Mouse (Mus musculus): ENCODE measurements around the gene Heatr1. TPM values are rescaled to one million over a fixed set of nuclear protein-coding genes. Genes with fewer than 3 reads are reported as not detected.
A peak's percentile ranks its signal among the peaks of the same experiment; 100 is the strongest.

The Heatr1 gene
- polyA plus RNA-seq, 1 experiment from 2014 or later, result 7.7 TPM

DNA sequence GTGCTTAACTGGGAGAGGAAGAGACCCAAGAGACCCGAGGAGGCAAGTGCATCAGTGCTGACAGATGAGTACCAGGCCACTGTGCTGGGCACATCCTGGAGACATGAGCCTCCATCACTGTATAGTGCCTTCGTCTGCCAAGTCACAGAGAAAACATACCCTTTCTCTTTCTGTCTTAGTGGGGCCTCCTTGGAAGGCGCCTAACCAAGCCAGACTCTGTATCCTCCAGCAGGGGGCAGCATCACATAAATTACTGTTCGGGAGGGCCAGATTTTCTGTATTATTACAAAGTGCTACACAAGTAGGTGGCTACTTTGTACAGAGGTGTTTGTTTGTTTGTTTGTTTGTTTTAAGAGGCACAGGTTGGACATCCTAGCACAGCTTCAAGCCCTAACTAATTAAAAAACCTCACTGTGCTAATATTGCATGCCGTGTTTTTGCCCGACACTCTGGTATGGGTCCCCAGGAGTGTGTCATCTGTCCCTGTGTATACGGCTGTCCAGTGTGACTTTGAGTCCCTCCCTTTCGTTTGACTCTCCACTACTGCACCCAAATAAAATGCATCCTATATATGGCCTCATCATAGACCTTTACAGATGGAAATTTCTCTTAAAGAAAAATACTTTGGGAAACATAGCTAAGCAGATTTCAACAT is 79.0 kb downstream of the Heatr1 start:
- Histone ChIP-seq H3K9ac (replicated peaks; ENCODE audit: low read depth) (no peak overlapping the region), H3K27ac (ENCODE audit: low read length) (no peak overlapping the region), H3K36me3 (ENCODE audit: insufficient read depth, low read length) (no peaks in the 10 kb centered on the region), H3K27me3 (replicated peaks; ENCODE audit: insufficient read depth, low read length) (no peaks in the 10 kb centered on the region), H3K4me1 (ENCODE audit: insufficient read depth, low read depth, low read length) (no peaks in the 10 kb centered on the region), H3K4me3 (ENCODE audit: low read depth, low read length) (no peak overlapping the region), H3K9me3 (ENCODE audit: low read length) (no peaks in the 10 kb centered on the region), H3K4me2 (replicated peaks; ENCODE audit: low read depth, low read length) (no peak overlapping the region)
- ATAC-seq (no peak), DNase-seq (ENCODE audit: low spot score) (peak; percentile 79)
- TF ChIP-seq CTCF (IDR thresholded peaks at IDR 0.05) (peak; percentile 93), EP300 (IDR thresholded peaks at IDR 0.05) (no peak)
- WGBS, result 38% methylated on average over 8 of the region's 8 CpGs

DNA sequence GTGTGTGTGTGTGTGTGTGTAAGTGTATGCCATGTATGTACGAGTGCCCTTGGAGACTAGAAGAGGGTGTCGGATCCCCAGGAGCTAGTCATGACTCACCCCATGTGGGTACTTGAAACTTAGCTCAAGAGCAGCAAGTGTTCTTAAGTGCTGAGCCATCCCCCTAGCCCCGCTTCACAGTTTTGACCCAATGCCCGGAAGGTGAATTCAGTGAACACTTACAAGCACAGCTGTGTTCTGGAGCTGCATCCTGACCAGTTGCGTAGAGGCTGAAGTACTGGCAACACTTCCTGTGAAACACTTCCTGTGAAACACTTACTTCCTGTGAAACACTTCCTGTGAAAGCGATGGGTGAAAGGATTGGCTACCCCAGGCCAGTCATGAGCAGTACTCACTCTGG is 80.4 kb downstream of the Heatr1 start:
- DNase-seq (ENCODE audit: low spot score) (peak; percentile 93), ATAC-seq (peak; percentile 98)
- TF ChIP-seq CTCF (IDR thresholded peaks at IDR 0.05) (no peak), EP300 (IDR thresholded peaks at IDR 0.05) (peak; percentile 92)
- Histone ChIP-seq H3K4me2 (replicated peaks; ENCODE audit: low read depth, low read length) (no peak overlapping the region), H3K4me3 (ENCODE audit: low read depth, low read length) (no peak overlapping the region), H3K9me3 (ENCODE audit: low read length) (no peaks in the 10 kb centered on the region), H3K9ac (replicated peaks; ENCODE audit: low read depth) (no peak overlapping the region), H3K27me3 (replicated peaks; ENCODE audit: insufficient read depth, low read length) (no peaks in the 10 kb centered on the region), H3K27ac (ENCODE audit: low read length) (no peak overlapping the region), H3K4me1 (ENCODE audit: insufficient read depth, low read depth, low read length) (no peaks in the 10 kb centered on the region), H3K36me3 (ENCODE audit: insufficient read depth, low read length) (no peaks in the 10 kb centered on the region)
- 40% methylated on average over 6 of the region's 6 CpGs for WGBS

DNA sequence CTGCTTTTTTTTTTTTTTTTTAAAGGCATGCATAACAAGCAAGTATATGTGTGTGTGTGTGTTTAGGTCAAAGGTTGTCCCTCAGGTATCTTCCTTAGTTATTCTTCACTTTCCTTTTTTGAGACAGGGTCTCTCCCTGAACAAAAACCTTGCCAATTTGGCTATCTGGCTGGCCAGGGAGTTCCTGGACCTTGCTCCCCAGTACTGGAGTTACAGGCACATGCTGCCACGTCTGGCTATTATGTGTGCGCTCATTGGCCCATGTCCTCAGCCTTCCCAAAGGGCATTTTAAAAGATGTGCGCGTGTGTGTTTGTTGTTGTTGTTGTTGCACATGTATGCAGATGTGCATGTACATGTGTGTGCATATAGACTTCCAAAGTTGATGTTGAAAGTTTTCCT is 82.1 kb downstream of the Heatr1 start:
- DNase-seq (ENCODE audit: low spot score) (no peak), ATAC-seq (no peak)
- H3K4me3 ChIP-seq (ENCODE audit: low read depth, low read length), result no peak overlapping the region
- no peaks in the 10 kb centered on the region for H3K27me3 ChIP-seq (replicated peaks; ENCODE audit: insufficient read depth, low read length)
- no peaks in the 10 kb centered on the region for H3K9me3 ChIP-seq (ENCODE audit: low read length)
- H3K36me3 ChIP-seq (ENCODE audit: insufficient read depth, low read length), result no peaks in the 10 kb centered on the region
- no peak overlapping the region for H3K27ac ChIP-seq (ENCODE audit: low read length)
- H3K9ac ChIP-seq (replicated peaks; ENCODE audit: low read depth), result no peak overlapping the region
- no peaks in the 10 kb centered on the region for H3K4me1 ChIP-seq (ENCODE audit: insufficient read depth, low read depth, low read length)
- H3K4me2 ChIP-seq (replicated peaks; ENCODE audit: low read depth, low read length), result no peak overlapping the region
- WGBS, result 92% methylated on average over 4 of the region's 4 CpGs
- no peak for TF ChIP-seq EP300 (IDR thresholded peaks at IDR 0.05)
- no peak for TF ChIP-seq CTCF (IDR thresholded peaks at IDR 0.05)

DNA sequence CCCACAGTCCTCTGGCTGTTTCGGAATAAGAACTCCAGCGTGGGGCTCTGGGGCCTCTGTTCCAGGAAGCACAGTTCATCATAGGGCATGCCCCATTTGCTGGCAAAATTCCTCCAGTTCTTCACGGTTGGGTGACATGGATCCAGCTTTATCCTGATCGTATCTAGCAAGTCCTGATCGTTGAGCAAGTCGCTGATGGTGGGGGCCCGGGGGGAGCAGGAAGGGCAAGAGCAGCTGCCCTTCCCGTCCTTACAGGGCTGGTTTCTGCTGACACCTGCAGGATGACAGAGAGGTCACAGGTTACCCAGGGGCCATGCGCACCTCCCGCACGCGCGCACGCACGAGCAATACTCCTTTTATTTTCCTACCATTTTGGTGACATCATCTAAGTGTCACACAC is 83.5 kb downstream of the Heatr1 start:
- Histone ChIP-seq H3K9me3 (ENCODE audit: low read length) (no peaks in the 10 kb centered on the region), H3K27ac (ENCODE audit: low read length) (no peak overlapping the region), H3K4me3 (ENCODE audit: low read depth, low read length) (no peak overlapping the region), H3K4me2 (replicated peaks; ENCODE audit: low read depth, low read length) (no peak overlapping the region), H3K27me3 (replicated peaks; ENCODE audit: insufficient read depth, low read length) (no peaks in the 10 kb centered on the region), H3K4me1 (ENCODE audit: insufficient read depth, low read depth, low read length) (no peaks in the 10 kb centered on the region), H3K9ac (replicated peaks; ENCODE audit: low read depth) (no peak overlapping the region), H3K36me3 (ENCODE audit: insufficient read depth, low read length) (no peaks in the 10 kb centered on the region)
- no peak for TF ChIP-seq EP300 (IDR thresholded peaks at IDR 0.05)
- no peak for TF ChIP-seq CTCF (IDR thresholded peaks at IDR 0.05)
- ATAC-seq, result no peak
- 78% methylated on average over 15 of the region's 15 CpGs for WGBS
- no peak for DNase-seq (ENCODE audit: low spot score)

DNA sequence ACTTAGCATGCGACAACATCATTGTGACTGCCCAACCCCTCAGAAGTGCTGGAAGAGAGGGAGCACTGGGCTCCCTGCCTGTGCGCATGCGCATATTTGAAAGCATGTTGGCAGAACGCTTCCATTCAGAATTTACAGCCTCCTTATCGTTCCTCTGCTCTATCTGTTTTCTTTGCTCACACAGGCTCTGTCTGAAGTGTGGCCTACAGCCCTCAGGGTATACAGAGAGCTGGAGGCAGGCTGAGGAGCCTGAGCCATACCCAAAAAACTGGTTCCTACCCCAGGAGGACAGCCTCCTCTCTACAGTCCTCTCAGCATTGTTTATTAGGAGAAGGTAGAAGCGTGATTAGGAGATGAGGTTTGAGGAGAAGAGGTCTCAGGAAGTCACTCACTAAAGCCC is 85.0 kb downstream of the Heatr1 start:
- ATAC-seq (no peak), DNase-seq (ENCODE audit: low spot score) (no peak)
- no peak overlapping the region for H3K27ac ChIP-seq (ENCODE audit: low read length)
- H3K36me3 ChIP-seq (ENCODE audit: insufficient read depth, low read length), result no peaks in the 10 kb centered on the region
- H3K4me3 ChIP-seq (ENCODE audit: low read depth, low read length), result no peak overlapping the region
- 63% methylated on average over 6 of the region's 6 CpGs for WGBS
- H3K4me1 ChIP-seq (ENCODE audit: insufficient read depth, low read depth, low read length), result no peaks in the 10 kb centered on the region
- no peak for TF ChIP-seq CTCF (IDR thresholded peaks at IDR 0.05)
- no peaks in the 10 kb centered on the region for H3K9me3 ChIP-seq (ENCODE audit: low read length)
- H3K27me3 ChIP-seq (replicated peaks; ENCODE audit: insufficient read depth, low read length), result no peaks in the 10 kb centered on the region
- H3K9ac ChIP-seq (replicated peaks; ENCODE audit: low read depth), result no peak overlapping the region
- no peak overlapping the region for H3K4me2 ChIP-seq (replicated peaks; ENCODE audit: low read depth, low read length)

DNA sequence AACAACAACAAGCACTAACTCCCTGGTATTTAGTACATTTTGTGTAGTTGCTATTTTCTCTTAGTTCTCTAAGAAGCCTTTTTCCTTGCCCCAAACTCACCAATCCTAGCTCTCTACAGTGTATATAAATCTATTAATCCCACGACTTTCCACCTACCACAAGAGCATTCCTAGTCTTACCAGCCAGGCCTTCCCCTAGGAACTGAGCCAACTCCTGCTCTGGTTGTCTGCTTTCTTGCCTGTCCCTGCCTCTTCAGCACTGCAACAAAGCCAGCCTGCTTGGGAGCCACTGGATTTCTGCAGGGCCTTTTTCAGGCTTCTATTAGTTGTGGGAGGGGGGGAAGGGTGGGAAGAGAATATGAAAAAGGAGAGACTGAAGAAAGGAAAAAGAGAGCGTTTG is 90.4 kb downstream of the Heatr1 start:
- DNase-seq (ENCODE audit: low spot score) (no peak), ATAC-seq (no peak)
- WGBS, result 62% methylated on average over 2 of the region's 2 CpGs
- Histone ChIP-seq H3K9me3 (ENCODE audit: low read length) (no peaks in the 10 kb centered on the region), H3K36me3 (ENCODE audit: insufficient read depth, low read length) (no peaks in the 10 kb centered on the region), H3K27me3 (replicated peaks; ENCODE audit: insufficient read depth, low read length) (no peaks in the 10 kb centered on the region), H3K4me2 (replicated peaks; ENCODE audit: low read depth, low read length) (no peak overlapping the region), H3K4me3 (ENCODE audit: low read depth, low read length) (no peak overlapping the region), H3K4me1 (ENCODE audit: insufficient read depth, low read depth, low read length) (no peaks in the 10 kb centered on the region), H3K9ac (replicated peaks; ENCODE audit: low read depth) (no peak overlapping the region), H3K27ac (ENCODE audit: low read length) (no peak overlapping the region)
- TF ChIP-seq EP300 (IDR thresholded peaks at IDR 0.05), result no peak
- no peak for TF ChIP-seq CTCF (IDR thresholded peaks at IDR 0.05)

DNA sequence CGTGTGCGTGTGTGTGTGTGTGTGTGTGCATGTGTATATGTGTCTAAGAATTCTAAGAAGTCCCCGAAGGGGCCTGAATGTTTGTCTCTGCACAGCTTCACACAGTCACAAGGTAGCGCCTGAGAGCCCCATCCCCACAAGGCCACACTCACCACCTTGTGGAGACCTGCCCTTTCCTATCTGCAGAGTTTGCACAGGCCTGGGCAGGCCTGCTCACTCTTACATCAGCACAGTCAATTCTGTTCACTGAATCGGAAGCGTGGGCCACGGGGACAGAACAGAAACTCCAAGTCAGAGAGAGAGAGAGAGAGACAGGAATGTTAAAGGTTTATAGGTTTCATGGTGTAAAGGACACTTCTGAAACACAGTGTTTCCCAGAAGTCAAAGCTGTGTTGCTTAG is 90.8 kb downstream of the Heatr1 start:
- H3K36me3 ChIP-seq (ENCODE audit: insufficient read depth, low read length), result no peaks in the 10 kb centered on the region
- H3K4me1 ChIP-seq (ENCODE audit: insufficient read depth, low read depth, low read length), result no peaks in the 10 kb centered on the region
- H3K9ac ChIP-seq (replicated peaks; ENCODE audit: low read depth), result no peak overlapping the region
- H3K9me3 ChIP-seq (ENCODE audit: low read length), result no peaks in the 10 kb centered on the region
- 83% methylated on average over 7 of the region's 7 CpGs for WGBS
- no peak for TF ChIP-seq CTCF (IDR thresholded peaks at IDR 0.05)
- no peak for TF ChIP-seq EP300 (IDR thresholded peaks at IDR 0.05)
- H3K4me3 ChIP-seq (ENCODE audit: low read depth, low read length), result no peak overlapping the region
- DNase-seq (ENCODE audit: low spot score), result no peak
- no peak for ATAC-seq
- no peak overlapping the region for H3K27ac ChIP-seq (ENCODE audit: low read length)
- H3K27me3 ChIP-seq (replicated peaks; ENCODE audit: insufficient read depth, low read length), result no peaks in the 10 kb centered on the region
- no peak overlapping the region for H3K4me2 ChIP-seq (replicated peaks; ENCODE audit: low read depth, low read length)

Other genes starting within 250 kb of the Heatr1 start
- gene Mtr, start 136.9 kb upstream of the Heatr1 start, polyA plus RNA-seq (2015; fragmentation: Nextera tagmentation; extraction: Ambion mirVana), result 4.9 and 5.2 TPM in 2 replicates
- 16.1 and 18.7 TPM in 2 replicates for gene Actn2, start 54.3 kb upstream of the Heatr1 start, polyA plus RNA-seq (2015; fragmentation: Nextera tagmentation; extraction: Ambion mirVana)
- gene Lgals8, start 69.9 kb downstream of the Heatr1 start, polyA plus RNA-seq (2015; fragmentation: Nextera tagmentation; extraction: Ambion mirVana), result 28.4 and 33.1 TPM in 2 replicates
- gene Edaradd, start 125.4 kb downstream of the Heatr1 start, polyA plus RNA-seq (2015; fragmentation: Nextera tagmentation; extraction: Ambion mirVana), result 0.23 and 0.29 TPM in 2 replicates
- 7.9 and 9.2 TPM in 2 replicates for gene Ero1lb, start 170.8 kb downstream of the Heatr1 start, polyA plus RNA-seq (2015; fragmentation: Nextera tagmentation; extraction: Ambion mirVana)

Measured in lung, postnatal 0 days (tissue).